Mouse (Mus musculus): ENCODE measurements around the gene Ap1g2. TPM values are rescaled to one million over a fixed set of nuclear protein-coding genes. Genes with fewer than 3 reads are reported as not detected.

The Ap1g2 gene
- total RNA-seq (2021), result 10 to 100 TPM; 15.4 to 19.3 TPM
- long read RNA-seq, experiment 1, partial matches to known transcripts, result 1 of 6 reads
- long read RNA-seq, experiment 1, other reads (novel, unspliced or antisense), result 5 of 6 reads
- long read RNA-seq, experiment 2, partial matches to known transcripts, result 37 of 50 reads
- long read RNA-seq, experiment 2, other reads (novel, unspliced or antisense), result 13 of 50 reads

- peak; percentile 87 to 92 for DNase-seq (ENCODE audit: low spot score in 2 of 2)
- TF ChIP-seq CTCF (conservative IDR thresholded peaks at IDR 0.05), result peak; percentile 64
These were observed at the start of gene Ap1g2 for GRCm38 (mm10) chr14:55105836-55106809. TSS of gene Ap1g2 (minus strand) at chr14:55106593.

GRCm38 (mm10) chr14:55152951-55153481 is 46.6 kb upstream of the Ap1g2 start:
- H3K4me3 ChIP-seq, result no peak overlapping the region
- TF ChIP-seq CTCF (conservative IDR thresholded peaks at IDR 0.05), result no peak
- no peak for DNase-seq (ENCODE audit: low spot score in 2 of 2)

More at GRCm38 (mm10) chr14:55105836-55106809, at the start of gene Ap1g2:
- H3K4me3 ChIP-seq, result peak within 1 kb of the TSS; percentile 58
- H3K27ac ChIP-seq, result peak within 1 kb of the TSS; percentile 86

GRCm38 (mm10) chr14:55152174-55152573 is 45.8 kb upstream of the Ap1g2 start:
- H3K4me3 ChIP-seq, result no peak overlapping the region
- no peak overlapping the region for H3K27ac ChIP-seq
- no peak for TF ChIP-seq CTCF (conservative IDR thresholded peaks at IDR 0.05)
- no peak for DNase-seq (ENCODE audit: low spot score in 2 of 2)

More at GRCm38 (mm10) chr14:55152951-55153481, 46.6 kb upstream of the Ap1g2 start:
- no peak overlapping the region for H3K27ac ChIP-seq

- TF ChIP-seq CTCF (conservative IDR thresholded peaks at IDR 0.05), result no peak
- DNase-seq (ENCODE audit: low spot score in 2 of 2), result no peak
- Histone ChIP-seq H3K4me3 (no peak overlapping the region), H3K27ac (no peak overlapping the region)
These were observed 44.6 kb upstream of the Ap1g2 start for GRCm38 (mm10) chr14:55150985-55151384.

GRCm38 (mm10) chr14:55149041-55149440 is 42.6 kb upstream of the Ap1g2 start:
- peak in 1 of 2 experiments; percentile 36 for DNase-seq (ENCODE audit: low spot score in 2 of 2)

GRCm38 (mm10) chr14:55148363-55148915 is 42.0 kb upstream of the Ap1g2 start:
- peak overlapping the region; percentile 77 for H3K27ac ChIP-seq
- peak; percentile 75 to 88 for DNase-seq (ENCODE audit: low spot score in 2 of 2)
- TF ChIP-seq CTCF (conservative IDR thresholded peaks at IDR 0.05), result peak; percentile 93
- no peak overlapping the region for H3K4me3 ChIP-seq

More at GRCm38 (mm10) chr14:55149041-55149440, 42.6 kb upstream of the Ap1g2 start:
- TF ChIP-seq CTCF (conservative IDR thresholded peaks at IDR 0.05), result no peak
- Histone ChIP-seq H3K4me3 (no peak overlapping the region), H3K27ac (peak overlapping the region; percentile 77)

- 0 out of 2 replicates have a peak overlapping the region, but pooled peaks have one; percentile 28 for H3K27ac ChIP-seq
- DNase-seq (ENCODE audit: low spot score in 2 of 2), result peak in 1 of 2 experiments; percentile 27
- no peak overlapping the region for H3K4me3 ChIP-seq
- TF ChIP-seq CTCF (conservative IDR thresholded peaks at IDR 0.05), result 0 out of 2 replicates have a peak, but pooled peaks have one; percentile 4
These were observed 40.5 kb upstream of the Ap1g2 start for GRCm38 (mm10) chr14:55146829-55147401.

- Histone ChIP-seq H3K27ac (no peak overlapping the region), H3K4me3 (no peak overlapping the region)
- no peak for DNase-seq (ENCODE audit: low spot score in 2 of 2)
- no peak for TF ChIP-seq CTCF (conservative IDR thresholded peaks at IDR 0.05)
These were observed 39.9 kb upstream of the Ap1g2 start for GRCm38 (mm10) chr14:55146324-55146723.

- TF ChIP-seq CTCF (conservative IDR thresholded peaks at IDR 0.05), result no peak
- Histone ChIP-seq H3K27ac (no peak overlapping the region), H3K4me3 (no peak overlapping the region)
- DNase-seq (ENCODE audit: low spot score in 2 of 2), result no peak
These were observed 32.9 kb upstream of the Ap1g2 start for GRCm38 (mm10) chr14:55139313-55139712.

GRCm38 (mm10) chr14:55135676-55136075 is 29.3 kb upstream of the Ap1g2 start:
- no peak overlapping the region for H3K4me3 ChIP-seq
- TF ChIP-seq CTCF (conservative IDR thresholded peaks at IDR 0.05), result no peak
- H3K27ac ChIP-seq, result no peak overlapping the region
- no peak for DNase-seq (ENCODE audit: low spot score in 2 of 2)

GRCm38 (mm10) chr14:55126521-55126920 is 20.1 kb upstream of the Ap1g2 start:
- peak overlapping the region; percentile 67 for H3K27ac ChIP-seq
- H3K4me3 ChIP-seq, result no peak overlapping the region
- no peak for DNase-seq (ENCODE audit: low spot score in 2 of 2)
- TF ChIP-seq CTCF (conservative IDR thresholded peaks at IDR 0.05), result no peak

GRCm38 (mm10) chr14:55125711-55126110 is 19.3 kb upstream of the Ap1g2 start:
- peak overlapping the region; percentile 67 for H3K27ac ChIP-seq
- no peak for DNase-seq (ENCODE audit: low spot score in 2 of 2)
- TF ChIP-seq CTCF (conservative IDR thresholded peaks at IDR 0.05), result no peak
- no peak overlapping the region for H3K4me3 ChIP-seq
